Mouse (Mus musculus): ENCODE measurements around the gene Aldh1a2. TPM values are rescaled to one million over a fixed set of nuclear protein-coding genes. Genes with fewer than 3 reads are reported as not detected.

Gene Aldh1a2
- polyA plus RNA-seq, 1 experiment from 2014 or later = 27.3 TPM

DNA sequence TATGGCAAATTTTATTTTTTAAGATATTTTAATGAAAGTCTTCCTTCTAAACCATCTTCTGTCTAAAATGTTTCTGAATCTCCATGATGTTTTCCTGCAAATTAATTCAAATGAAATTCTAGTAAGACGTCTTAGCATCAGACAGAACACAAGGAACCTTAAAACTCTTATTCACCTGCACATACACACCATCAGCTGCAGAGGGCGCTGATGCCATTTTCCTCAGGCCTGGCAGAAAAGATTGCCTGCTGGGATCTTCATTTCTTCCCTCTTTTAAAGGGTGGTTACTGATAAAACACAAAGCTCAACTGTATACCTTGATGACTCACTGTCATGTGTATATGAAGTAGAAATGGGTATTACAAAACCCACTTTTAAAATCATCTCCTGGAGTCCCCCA is 4.7 kb upstream of the Aldh1a2 start:
- 0 out of 2 replicates have a peak, but pooled peaks cover 3% of the 10 kb centered on the region for H3K9me3 ChIP-seq (ENCODE audit: control insufficient read depth, low read length)
- H3K4me1 ChIP-seq (ENCODE audit: control insufficient read depth, insufficient read depth, low read depth, low read length) = peaks cover 7% of the 10 kb centered on the region
- no peak overlapping the region for H3K4me3 ChIP-seq (ENCODE audit: low read length)
- H3K27me3 ChIP-seq (replicated peaks; ENCODE audit: control insufficient read depth, insufficient read depth, low read length) = peaks cover 31% of the 10 kb centered on the region
- no peak overlapping the region for H3K9ac ChIP-seq (ENCODE audit: low read depth, low read length)
- H3K27ac ChIP-seq (ENCODE audit: low read depth, low read length) = no peak overlapping the region
- no peaks in the 10 kb centered on the region for H3K36me3 ChIP-seq (ENCODE audit: control insufficient read depth, insufficient read depth, low read length)
- H3K4me2 ChIP-seq (ENCODE audit: low read length) = no peak overlapping the region
- 7% methylated on average over 2 of the region's 2 CpGs for WGBS
- no peak for ATAC-seq

DNA sequence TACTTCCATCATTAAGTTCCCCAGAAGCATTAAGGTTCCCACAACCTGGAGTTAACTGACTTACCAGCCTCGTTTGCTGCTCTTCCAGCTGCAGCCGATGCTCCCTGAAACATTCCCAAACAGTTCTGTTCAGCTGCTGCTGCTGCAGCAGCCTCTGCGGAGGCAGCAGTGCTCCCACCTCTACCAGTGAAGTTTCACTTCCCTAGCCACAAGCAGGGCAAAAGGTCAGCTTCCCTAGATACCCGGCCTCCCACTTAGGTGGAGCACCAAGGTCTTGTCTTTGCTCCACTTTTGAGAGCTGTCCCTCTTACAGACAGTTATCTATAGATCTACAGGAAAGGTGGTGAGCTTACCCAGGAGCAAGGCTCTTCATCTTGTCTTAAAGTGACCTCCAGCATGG is 2.0 kb upstream of the Aldh1a2 start:
- 34% methylated on average over 4 of the region's 4 CpGs for WGBS
- Histone ChIP-seq H3K9ac (ENCODE audit: low read depth, low read length) (no peak overlapping the region), H3K9me3 (ENCODE audit: control insufficient read depth, low read length) (0 out of 2 replicates have a peak, but pooled peaks cover 3% of the 10 kb centered on the region), H3K4me3 (ENCODE audit: low read length) (no peak overlapping the region), H3K36me3 (ENCODE audit: control insufficient read depth, insufficient read depth, low read length) (no peaks in the 10 kb centered on the region), H3K4me1 (ENCODE audit: control insufficient read depth, insufficient read depth, low read depth, low read length) (peaks cover 13% of the 10 kb centered on the region), H3K27ac (ENCODE audit: low read depth, low read length) (no peak overlapping the region), H3K27me3 (replicated peaks; ENCODE audit: control insufficient read depth, insufficient read depth, low read length) (peaks cover 35% of the 10 kb centered on the region), H3K4me2 (ENCODE audit: low read length) (no peak overlapping the region)
- ATAC-seq = no peak

DNA sequence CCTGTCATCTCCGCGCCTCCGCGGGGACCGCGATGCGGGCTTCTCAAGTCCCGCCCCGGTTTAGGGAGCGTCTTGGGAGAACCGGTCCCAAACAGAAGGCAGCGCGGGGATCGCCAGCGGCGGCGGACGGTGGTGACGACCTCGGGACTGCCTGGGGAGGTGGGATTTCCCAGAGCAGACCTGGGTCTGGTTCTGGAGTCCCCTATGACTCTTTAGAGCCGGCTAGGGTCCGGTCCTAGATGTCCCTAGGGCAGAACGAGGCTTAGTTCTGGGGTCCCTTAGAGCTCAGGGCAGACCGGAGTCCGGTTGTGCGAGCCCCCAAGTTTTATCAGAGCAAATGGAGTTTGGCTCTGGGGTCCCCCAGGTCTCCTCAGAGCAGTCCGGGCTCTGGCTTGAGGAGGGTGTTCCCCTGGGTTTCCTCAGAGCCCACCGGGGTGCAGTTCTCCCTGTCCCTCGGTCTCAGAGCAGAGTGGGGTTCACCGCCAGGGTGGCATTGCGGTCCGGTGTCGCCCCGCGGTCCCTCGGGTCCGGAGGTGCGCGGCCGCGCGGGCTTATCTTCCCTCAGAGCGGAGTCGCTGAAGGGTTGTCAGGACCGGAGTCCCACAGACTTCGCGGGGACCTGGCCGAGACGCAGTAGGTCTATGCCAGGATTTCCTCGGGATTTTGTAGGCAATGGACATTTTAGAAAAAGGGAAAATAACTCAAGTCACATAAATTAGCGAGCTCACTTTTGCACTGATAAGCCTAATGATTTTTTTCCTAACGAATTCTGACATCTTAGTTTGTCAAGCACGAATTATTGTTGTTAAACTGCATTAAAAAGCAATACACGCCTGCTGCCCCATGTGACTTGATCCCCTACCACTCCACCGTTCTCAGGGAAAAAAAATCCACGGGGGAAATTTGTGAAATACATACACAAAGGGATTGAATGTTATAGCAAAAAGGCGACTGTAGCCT is 727 bp downstream of the Aldh1a2 start:
- H3K36me3 ChIP-seq (ENCODE audit: control insufficient read depth, insufficient read depth, low read length) = no peaks in the 10 kb centered on the region
- no peak overlapping the region for H3K27ac ChIP-seq (ENCODE audit: low read depth, low read length)
- H3K27me3 ChIP-seq (replicated peaks; ENCODE audit: control insufficient read depth, insufficient read depth, low read length) = peaks cover 37% of the 10 kb centered on the region
- peak overlapping the region; percentile 43 for H3K4me3 ChIP-seq (ENCODE audit: low read length)
- under 1% methylated on average over 54 of the region's 57 CpGs for WGBS
- H3K4me1 ChIP-seq (ENCODE audit: control insufficient read depth, insufficient read depth, low read depth, low read length) = peaks cover 13% of the 10 kb centered on the region
- peak overlapping the region; percentile 35; the same call in 1 of the 2 replicates for H3K9ac ChIP-seq (ENCODE audit: low read depth, low read length)
- 0 out of 2 replicates have a peak, but pooled peaks cover 3% of the 10 kb centered on the region for H3K9me3 ChIP-seq (ENCODE audit: control insufficient read depth, low read length)
- H3K4me2 ChIP-seq (ENCODE audit: low read length) = peak overlapping the region; percentile 64
- peak; percentile 27; the same call in 1 of the 2 replicates for ATAC-seq

- Histone ChIP-seq H3K27ac (ENCODE audit: low read depth, low read length) (no peak overlapping the region), H3K27me3 (replicated peaks; ENCODE audit: control insufficient read depth, insufficient read depth, low read length) (peaks cover 36% of the 10 kb centered on the region), H3K9ac (ENCODE audit: low read depth, low read length) (no peak overlapping the region), H3K36me3 (ENCODE audit: control insufficient read depth, insufficient read depth, low read length) (no peaks in the 10 kb centered on the region), H3K9me3 (ENCODE audit: control insufficient read depth, low read length) (0 out of 2 replicates have a peak, but pooled peaks cover 3% of the 10 kb centered on the region), H3K4me1 (ENCODE audit: control insufficient read depth, insufficient read depth, low read depth, low read length) (peaks cover 13% of the 10 kb centered on the region), H3K4me3 (ENCODE audit: low read length) (no peak overlapping the region), H3K4me2 (ENCODE audit: low read length) (no peak overlapping the region)
- WGBS = 3% methylated on average over 20 of the region's 20 CpGs
- ATAC-seq = no peak
These were observed 1.6 kb downstream of the Aldh1a2 start for GRCm38 (mm10) chr9:71216996-71217792.

DNA sequence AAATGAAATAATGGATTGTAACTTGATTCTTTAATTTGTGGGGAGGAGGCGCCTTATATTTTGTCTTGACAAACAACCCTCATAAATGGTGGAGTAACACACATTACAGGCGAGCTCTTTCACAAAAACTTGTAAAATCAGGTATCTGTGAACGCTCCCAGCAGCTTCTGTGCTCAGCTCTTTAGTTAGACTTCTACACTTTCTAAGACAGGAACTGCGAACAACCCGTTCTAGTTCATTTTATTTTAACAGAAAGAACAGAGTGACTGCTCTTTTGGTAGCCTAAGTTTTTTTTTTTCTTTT is 2.2 kb downstream of the Aldh1a2 start:
- no peak overlapping the region for H3K9ac ChIP-seq (ENCODE audit: low read depth, low read length)
- WGBS = 17% methylated on average over 5 of the region's 5 CpGs
- H3K4me1 ChIP-seq (ENCODE audit: control insufficient read depth, insufficient read depth, low read depth, low read length) = peaks cover 13% of the 10 kb centered on the region
- H3K27ac ChIP-seq (ENCODE audit: low read depth, low read length) = no peak overlapping the region
- H3K4me3 ChIP-seq (ENCODE audit: low read length) = no peak overlapping the region
- peaks cover 35% of the 10 kb centered on the region for H3K27me3 ChIP-seq (replicated peaks; ENCODE audit: control insufficient read depth, insufficient read depth, low read length)
- H3K36me3 ChIP-seq (ENCODE audit: control insufficient read depth, insufficient read depth, low read length) = no peaks in the 10 kb centered on the region
- H3K4me2 ChIP-seq (ENCODE audit: low read length) = no peak overlapping the region
- 0 out of 2 replicates have a peak, but pooled peaks cover 3% of the 10 kb centered on the region for H3K9me3 ChIP-seq (ENCODE audit: control insufficient read depth, low read length)
- no peak for ATAC-seq

- peaks cover 13% of the 10 kb centered on the region for H3K4me1 ChIP-seq (ENCODE audit: control insufficient read depth, insufficient read depth, low read depth, low read length)
- WGBS = 67% methylated on average over 4 of the region's 4 CpGs
These were observed 3.6 kb downstream of the Aldh1a2 start for GRCm38 (mm10) chr9:71219161-71219560.

GRCm38 (mm10) chr9:71220401-71220800 is 4.8 kb downstream of the Aldh1a2 start:
- Histone ChIP-seq H3K27ac (ENCODE audit: low read depth, low read length) (no peak overlapping the region), H3K36me3 (ENCODE audit: control insufficient read depth, insufficient read depth, low read length) (no peaks in the 10 kb centered on the region), H3K9ac (ENCODE audit: low read depth, low read length) (no peak overlapping the region), H3K4me3 (ENCODE audit: low read length) (no peak overlapping the region), H3K27me3 (replicated peaks; ENCODE audit: control insufficient read depth, insufficient read depth, low read length) (peaks cover 15% of the 10 kb centered on the region), H3K9me3 (ENCODE audit: control insufficient read depth, low read length) (no peaks in the 10 kb centered on the region), H3K4me1 (ENCODE audit: control insufficient read depth, insufficient read depth, low read depth, low read length) (peaks cover 11% of the 10 kb centered on the region), H3K4me2 (ENCODE audit: low read length) (no peak overlapping the region)
- no peak for ATAC-seq
- 58% methylated on average over 2 of the region's 2 CpGs for WGBS

More at GRCm38 (mm10) chr9:71219161-71219560, 3.6 kb downstream of the Aldh1a2 start:
- Histone ChIP-seq H3K27ac (ENCODE audit: low read depth, low read length) (no peak overlapping the region), H3K9me3 (ENCODE audit: control insufficient read depth, low read length) (0 out of 2 replicates have a peak, but pooled peaks cover 3% of the 10 kb centered on the region), H3K4me3 (ENCODE audit: low read length) (no peak overlapping the region), H3K4me2 (ENCODE audit: low read length) (no peak overlapping the region), H3K36me3 (ENCODE audit: control insufficient read depth, insufficient read depth, low read length) (no peaks in the 10 kb centered on the region), H3K9ac (ENCODE audit: low read depth, low read length) (no peak overlapping the region), H3K27me3 (replicated peaks; ENCODE audit: control insufficient read depth, insufficient read depth, low read length) (peaks cover 27% of the 10 kb centered on the region)
- no peak for ATAC-seq

- no peaks in the 10 kb centered on the region for H3K9me3 ChIP-seq (ENCODE audit: control insufficient read depth, low read length)
- no peak for ATAC-seq
- no peak overlapping the region for H3K4me2 ChIP-seq (ENCODE audit: low read length)
- H3K27ac ChIP-seq (ENCODE audit: low read depth, low read length) = no peak overlapping the region
- WGBS = 43% methylated on average over 10 of the region's 10 CpGs
- no peaks in the 10 kb centered on the region for H3K36me3 ChIP-seq (ENCODE audit: control insufficient read depth, insufficient read depth, low read length)
- H3K27me3 ChIP-seq (replicated peaks; ENCODE audit: control insufficient read depth, insufficient read depth, low read length) = no peaks in the 10 kb centered on the region
- no peak overlapping the region for H3K4me3 ChIP-seq (ENCODE audit: low read length)
- H3K9ac ChIP-seq (ENCODE audit: low read depth, low read length) = no peak overlapping the region
- no peaks in the 10 kb centered on the region for H3K4me1 ChIP-seq (ENCODE audit: control insufficient read depth, insufficient read depth, low read depth, low read length)
These were observed 11.8 kb downstream of the Aldh1a2 start for GRCm38 (mm10) chr9:71227226-71227970.

All from hindbrain, embryonic 16.5 days (tissue).